Mouse (Mus musculus) embryo, embryonic 11 days (tissue): ENCODE results near the gene Leng1.

Experiments
- DNase-seq: peaks from one replicate; pipeline ENCODE4 v3.0.0-alpha.2; 2015

Leng1 gene

GRCm38 (mm10) chr7:3629030-3629429 lies 36.6 kb downstream of the Leng1 start:
- DNase-seq: no peak

- DNase-seq: peak; percentile 94
Measured at GRCm38 (mm10) chr7:3617242-3617995, 48.2 kb downstream of the Leng1 start, which contains the start of gene Ndufa3. Gene Ndufa3, plus strand, starts transcription at chr7:3617373.

DNA sequence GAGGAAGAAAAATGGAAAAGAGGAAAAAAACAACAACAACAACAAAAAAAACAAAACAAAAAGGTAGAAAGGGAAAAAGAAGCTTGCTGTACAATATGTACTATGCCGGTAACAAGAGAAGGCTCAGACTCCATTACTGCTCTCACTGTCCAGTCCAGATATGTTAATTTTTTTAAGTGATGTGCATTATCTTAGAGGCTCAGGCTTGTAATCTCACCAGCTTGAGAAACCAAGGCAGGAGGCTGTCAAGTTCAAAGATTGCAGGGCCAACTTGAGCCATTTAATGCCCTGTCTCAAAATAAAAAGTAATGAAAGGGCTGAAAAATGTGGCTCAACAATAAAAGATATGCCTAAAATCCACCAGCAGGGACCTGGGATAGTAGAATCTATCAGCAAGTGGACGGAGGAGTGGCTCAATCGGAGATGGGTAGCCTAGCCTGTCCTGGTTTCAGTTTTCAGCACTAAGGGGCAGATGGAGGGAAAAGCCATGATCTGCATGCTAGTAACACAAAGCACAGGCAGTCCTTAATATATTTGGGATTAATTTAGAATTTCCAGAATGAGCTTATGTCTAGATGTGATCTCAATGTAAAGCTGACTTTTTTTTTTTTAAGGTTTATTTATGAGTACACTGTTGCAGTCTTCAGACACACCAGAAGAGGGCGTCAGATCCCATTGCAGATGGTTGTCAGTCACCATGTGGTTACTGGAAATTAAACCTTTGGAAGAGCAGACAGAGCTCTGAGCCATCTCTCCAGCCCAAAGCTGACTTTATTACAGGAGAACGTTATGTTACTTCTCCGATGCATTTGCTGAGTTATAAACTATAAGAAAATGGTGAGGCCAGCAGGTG lies 49.0 kb downstream of the Leng1 start:
- no peak for DNase-seq

DNA sequence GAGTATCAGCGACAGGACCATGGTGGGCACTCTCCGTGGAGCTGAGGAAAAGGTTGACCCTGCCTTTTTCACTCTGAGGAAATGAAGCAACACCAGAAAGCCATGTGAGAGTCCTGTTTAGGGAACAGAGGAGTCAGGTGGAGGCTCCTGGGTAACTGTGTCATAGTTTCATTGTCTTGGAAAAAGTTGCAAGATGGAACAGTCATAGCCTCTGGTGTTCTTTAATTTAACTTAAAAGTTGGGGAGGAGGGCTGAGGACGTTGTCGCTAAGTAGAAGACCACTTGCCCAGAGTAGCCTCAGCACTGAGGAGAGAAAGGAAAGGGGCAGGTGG lies 49.6 kb downstream of the Leng1 start, which contains the start of gene Oscar:
Gene Oscar, minus strand, starts transcription at position 101 of the 332 bp plus-strand sequence.
- no peak for DNase-seq

- DNase-seq: no peak
Measured at GRCm38 (mm10) chr7:3614021-3614420, 51.6 kb downstream of the Leng1 start.

DNA sequence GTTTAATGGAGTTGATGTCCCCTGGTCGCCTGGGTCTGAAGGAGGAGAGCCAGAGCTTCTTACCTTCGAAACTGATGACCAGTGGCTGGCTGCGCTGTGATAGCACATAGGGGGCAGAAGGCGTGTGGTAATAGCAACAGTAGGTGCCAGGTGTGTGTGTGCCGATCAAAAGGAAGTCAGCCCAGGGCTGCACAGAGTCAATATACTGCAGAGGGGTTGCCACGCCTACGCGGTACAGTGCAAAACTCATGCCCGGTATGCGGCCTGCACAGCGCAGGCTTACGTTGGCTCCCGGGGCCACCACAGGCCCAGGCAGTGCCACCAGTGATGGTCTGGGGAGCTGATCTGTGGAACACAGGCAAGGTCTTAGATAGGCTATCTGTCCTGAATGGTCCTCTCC lies 54.6 kb downstream of the Leng1 start:
- DNase-seq: no peak

GRCm38 (mm10) chr7:3610437-3610836 lies 55.2 kb downstream of the Leng1 start:
- no peak for DNase-seq
